Mouse (Mus musculus) spleen, postnatal 0 days (tissue): Measurements from ENCODE around the gene Fam216b. TPM values are rescaled to one million over a fixed set of nuclear protein-coding genes. Genes with fewer than 3 reads are reported as not detected.

Source experiments
- polyA plus RNA-seq: library from polyadenylated mRNA; unstranded; fragments of >200 nt; fragmentation: Nextera tagmentation; extraction: Ambion mirVana; gene quantifications from 2 replicates; pipeline ENCODE4 v1.2.1, GENCODE M21; 2015

Fam216b gene
- polyA plus RNA-seq = not detected in 2 replicates

GRCm38 (mm10) chr14:78088907-78089306 is at the start of gene Fam216b:
Gene Fam216b, minus strand, starts transcription at chr14:78089007.

Other genes starting within 250 kb of the Fam216b start
- gene Dnajc15, start 213.9 kb downstream of the Fam216b start, polyA plus RNA-seq = 60.4 and 67.6 TPM in 2 replicates
- 6.9 and 10.3 TPM in 2 replicates for gene Epsti1, start 184.8 kb downstream of the Fam216b start, polyA plus RNA-seq
- gene Tnfsf11, start 219.0 kb upstream of the Fam216b start, polyA plus RNA-seq = 0.25 and 0.29 TPM in 2 replicates